Mouse (Mus musculus): Measurements from ENCODE around the gene Phka2. TPM values are rescaled to one million over a fixed set of nuclear protein-coding genes. Genes with fewer than 3 reads are reported as not detected.

The Phka2 gene
- polyA plus RNA-seq, 1 experiment, result 0.62 TPM

DNA sequence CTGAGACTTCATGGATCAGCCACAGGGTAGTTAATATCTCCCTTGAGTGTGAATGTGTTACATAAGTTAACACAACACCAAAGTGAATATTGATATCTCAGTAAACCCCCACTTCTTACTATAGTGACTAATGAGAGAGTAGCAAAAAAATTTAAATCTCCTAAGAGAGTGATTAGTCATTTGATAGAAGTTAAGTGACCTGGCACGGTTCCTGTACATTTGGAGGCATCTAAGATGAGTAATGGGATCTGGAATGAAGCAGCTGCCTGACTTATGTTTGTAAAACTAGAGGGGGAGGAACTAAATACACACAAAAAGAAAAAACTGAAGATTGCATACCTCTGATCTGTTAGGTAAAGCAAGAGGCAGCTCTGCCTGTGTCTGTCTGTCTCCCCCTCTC lies 7.1 kb downstream of the Phka2 start:
- Histone ChIP-seq H3K4me1 (ENCODE audit: control insufficient read depth) (peaks cover 3% of the 10 kb centered on the region; the same call in 1 of the 2 replicates), H3K4me3 (replicated peaks) (no peak overlapping the region), H3K9me3 (ENCODE audit: control insufficient read depth, low read length) (no peaks in the 10 kb centered on the region), H3K27me3 (ENCODE audit: control insufficient read depth) (no peaks in the 10 kb centered on the region), H3K36me3 (ENCODE audit: control insufficient read depth) (peaks cover 3% of the 10 kb centered on the region)
- TF ChIP-seq GATA1 (IDR thresholded peaks at IDR 0.05; ENCODE audit: low read length), result no peak

- Histone ChIP-seq H3K9me3 (ENCODE audit: control insufficient read depth, low read length) (no peaks in the 10 kb centered on the region), H3K4me3 (replicated peaks) (no peak overlapping the region), H3K27me3 (ENCODE audit: control insufficient read depth) (no peaks in the 10 kb centered on the region), H3K4me1 (ENCODE audit: control insufficient read depth) (no peaks in the 10 kb centered on the region; the same call in 1 of the 2 replicates), H3K36me3 (ENCODE audit: control insufficient read depth) (peaks cover 3% of the 10 kb centered on the region)
- no peak for TF ChIP-seq TAL1 (IDR thresholded peaks at IDR 0.05; ENCODE audit: low read length)
Observed at GRCm38 (mm10) chrX:160510197-160510596, 8.2 kb downstream of the Phka2 start.

DNA sequence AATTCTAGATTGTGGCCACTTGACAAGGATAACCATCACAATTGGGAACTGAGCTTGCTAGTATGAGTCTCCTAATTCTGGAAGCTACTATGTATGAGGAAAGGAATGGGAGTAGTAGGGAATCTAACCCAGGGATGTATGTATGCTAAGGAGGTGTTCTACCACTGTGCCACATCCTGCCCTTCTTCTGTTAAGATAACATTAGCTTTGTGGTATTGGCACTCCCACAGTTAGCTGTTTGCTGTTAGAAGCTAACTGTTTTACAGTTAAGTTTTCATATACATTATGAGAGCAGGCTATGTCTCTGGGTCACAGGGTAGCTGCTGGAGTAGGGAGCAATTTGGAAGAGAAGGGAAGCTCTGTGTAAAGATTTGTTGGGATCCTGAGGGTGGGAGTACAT lies 14.1 kb downstream of the Phka2 start:
- Histone ChIP-seq H3K9me3 (ENCODE audit: control insufficient read depth, low read length) (no peaks in the 10 kb centered on the region), H3K4me3 (replicated peaks) (no peak overlapping the region), H3K27me3 (ENCODE audit: control insufficient read depth) (no peaks in the 10 kb centered on the region), H3K36me3 (ENCODE audit: control insufficient read depth) (no peaks in the 10 kb centered on the region; the same call in 1 of the 2 replicates), H3K4me1 (ENCODE audit: control insufficient read depth) (no peaks in the 10 kb centered on the region)
- no peak for TF ChIP-seq TAL1 (IDR thresholded peaks at IDR 0.05; ENCODE audit: low read length)

GRCm38 (mm10) chrX:160542772-160543171 lies 40.8 kb downstream of the Phka2 start:
- Histone ChIP-seq H3K36me3 (ENCODE audit: control insufficient read depth) (peaks cover 33% of the 10 kb centered on the region), H3K9me3 (ENCODE audit: control insufficient read depth, low read length) (no peaks in the 10 kb centered on the region), H3K4me1 (ENCODE audit: control insufficient read depth) (no peaks in the 10 kb centered on the region), H3K27me3 (ENCODE audit: control insufficient read depth) (no peaks in the 10 kb centered on the region), H3K4me3 (replicated peaks) (no peak overlapping the region)
- TF ChIP-seq GATA1 (IDR thresholded peaks at IDR 0.05; ENCODE audit: low read length) (no peak), TAL1 (IDR thresholded peaks at IDR 0.05; ENCODE audit: low read length) (no peak)

DNA sequence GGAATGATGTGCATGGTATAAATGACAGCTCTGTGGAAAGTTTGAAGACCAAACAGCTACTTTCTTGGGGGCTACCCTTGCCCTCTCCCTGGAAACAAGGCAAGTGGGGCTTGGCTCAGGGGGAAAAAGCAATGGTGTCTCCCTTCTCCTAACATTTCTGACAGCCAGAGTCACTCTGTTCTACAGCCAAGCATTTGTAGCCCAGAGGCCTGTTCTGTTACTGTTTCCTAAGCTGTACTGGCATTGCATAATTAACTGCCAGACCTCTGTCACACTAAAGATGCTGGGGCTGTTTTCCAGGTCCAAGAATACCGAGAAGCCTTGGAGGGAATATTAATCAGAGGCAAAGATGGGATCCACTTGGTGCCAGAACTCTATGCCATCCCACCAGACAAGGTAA lies 46.9 kb downstream of the Phka2 start:
- Histone ChIP-seq H3K9me3 (ENCODE audit: control insufficient read depth, low read length) (no peaks in the 10 kb centered on the region), H3K27me3 (ENCODE audit: control insufficient read depth) (no peaks in the 10 kb centered on the region), H3K4me3 (replicated peaks) (no peak overlapping the region), H3K4me1 (ENCODE audit: control insufficient read depth) (no peaks in the 10 kb centered on the region), H3K36me3 (ENCODE audit: control insufficient read depth) (peaks cover 50% of the 10 kb centered on the region)
- no peak for TF ChIP-seq GATA1 (IDR thresholded peaks at IDR 0.05; ENCODE audit: low read length)
- TF ChIP-seq TAL1 (IDR thresholded peaks at IDR 0.05; ENCODE audit: low read length), result no peak

- no peak overlapping the region for H3K4me3 ChIP-seq (replicated peaks)
- H3K4me1 ChIP-seq (ENCODE audit: control insufficient read depth), result no peaks in the 10 kb centered on the region
Observed at GRCm38 (mm10) chrX:160552066-160552465, 50.1 kb downstream of the Phka2 start.

DNA sequence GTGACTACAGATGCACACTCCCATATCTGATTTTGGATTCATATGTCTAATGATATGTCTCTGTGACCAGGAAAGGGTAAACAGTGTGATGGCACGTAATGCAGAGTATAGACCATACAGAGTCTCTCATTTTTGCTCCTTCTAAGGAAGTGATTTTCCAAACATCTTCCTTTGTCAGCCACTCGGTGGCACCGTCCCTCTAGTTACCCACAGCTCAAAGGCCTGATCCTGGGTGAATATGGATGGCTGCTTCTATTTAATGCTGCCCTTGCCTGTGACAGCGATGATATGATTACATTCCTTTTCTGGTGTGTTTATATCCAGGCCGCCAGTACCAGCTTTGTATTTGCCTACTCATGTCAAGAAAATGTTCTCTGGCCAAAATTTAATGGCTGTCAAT lies 81.6 kb downstream of the Phka2 start:
- Histone ChIP-seq H3K4me3 (replicated peaks) (no peak overlapping the region), H3K9me3 (ENCODE audit: control insufficient read depth, low read length) (no peaks in the 10 kb centered on the region), H3K27me3 (ENCODE audit: control insufficient read depth) (no peaks in the 10 kb centered on the region), H3K36me3 (ENCODE audit: control insufficient read depth) (peaks cover 49% of the 10 kb centered on the region), H3K4me1 (ENCODE audit: control insufficient read depth) (no peaks in the 10 kb centered on the region)
- no peak for TF ChIP-seq GATA1 (IDR thresholded peaks at IDR 0.05; ENCODE audit: low read length)
- TF ChIP-seq TAL1 (IDR thresholded peaks at IDR 0.05; ENCODE audit: low read length), result no peak

More at GRCm38 (mm10) chrX:160552066-160552465, 50.1 kb downstream of the Phka2 start:
- no peaks in the 10 kb centered on the region for H3K9me3 ChIP-seq (ENCODE audit: control insufficient read depth, low read length)
- TF ChIP-seq GATA1 (IDR thresholded peaks at IDR 0.05; ENCODE audit: low read length) (no peak), TAL1 (IDR thresholded peaks at IDR 0.05; ENCODE audit: low read length) (no peak)
- H3K36me3 ChIP-seq (ENCODE audit: control insufficient read depth), result peaks cover 59% of the 10 kb centered on the region
- H3K27me3 ChIP-seq (ENCODE audit: control insufficient read depth), result no peaks in the 10 kb centered on the region

DNA sequence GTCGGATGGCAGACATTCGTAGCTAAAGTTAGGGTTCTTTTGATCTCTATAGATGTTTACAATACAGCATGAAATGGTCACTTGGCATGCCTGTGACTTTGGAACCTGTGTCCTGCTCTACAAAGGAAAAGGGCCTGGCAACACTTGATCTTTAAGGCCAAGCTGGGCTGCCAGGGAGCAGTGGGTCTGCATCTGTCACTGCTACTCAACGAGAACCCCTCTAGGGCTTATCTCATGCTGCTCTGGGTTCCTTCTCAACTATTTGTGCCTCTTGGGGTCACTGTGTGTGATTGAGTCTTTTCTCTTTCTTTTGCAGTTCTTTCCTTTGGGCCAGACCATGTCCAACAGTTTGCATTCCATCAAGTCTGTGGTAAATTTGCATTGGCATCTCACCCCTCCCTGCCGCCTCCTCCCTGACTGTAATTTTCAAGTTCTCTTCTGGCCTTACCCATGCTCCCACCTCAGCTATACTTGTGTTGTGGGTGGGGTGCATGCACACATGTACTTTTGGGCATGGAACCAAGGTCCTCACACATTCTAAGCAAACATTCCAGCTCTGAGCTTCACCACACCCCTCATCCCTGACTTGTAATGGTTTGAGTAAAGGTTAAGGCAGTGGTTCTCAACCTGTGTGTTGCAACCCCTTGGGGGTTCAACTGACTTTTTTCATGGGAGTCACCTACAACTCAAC lies 82.3 kb downstream of the Phka2 start:
- Histone ChIP-seq H3K9me3 (ENCODE audit: control insufficient read depth, low read length) (no peaks in the 10 kb centered on the region), H3K27me3 (ENCODE audit: control insufficient read depth) (no peaks in the 10 kb centered on the region), H3K4me1 (ENCODE audit: control insufficient read depth) (no peaks in the 10 kb centered on the region), H3K36me3 (ENCODE audit: control insufficient read depth) (peaks cover 46% of the 10 kb centered on the region), H3K4me3 (replicated peaks) (no peak overlapping the region)
- TF ChIP-seq TAL1 (IDR thresholded peaks at IDR 0.05; ENCODE audit: low read length) (no peak), GATA1 (IDR thresholded peaks at IDR 0.05; ENCODE audit: low read length) (no peak)

DNA sequence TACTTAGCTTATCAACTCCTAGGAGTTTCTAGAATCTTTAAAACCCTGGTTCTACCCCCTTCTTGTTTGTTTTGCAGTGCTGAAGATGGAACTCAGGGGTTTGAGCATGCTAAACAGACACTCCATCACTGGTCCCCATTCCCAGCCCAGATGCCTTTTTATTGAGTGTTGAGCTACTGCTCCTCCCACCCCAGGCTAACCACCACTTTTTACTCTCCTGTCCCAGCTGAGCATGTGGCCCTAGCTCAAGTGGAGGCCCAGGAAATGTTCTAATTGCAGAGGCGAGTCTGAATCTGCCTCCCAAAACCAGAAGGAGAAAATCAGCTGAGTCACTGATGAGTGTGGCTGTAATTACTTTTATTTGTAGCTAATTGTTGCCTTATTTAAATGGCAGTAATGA lies 83.1 kb downstream of the Phka2 start:
- no peaks in the 10 kb centered on the region for H3K9me3 ChIP-seq (ENCODE audit: control insufficient read depth, low read length)
- TF ChIP-seq GATA1 (IDR thresholded peaks at IDR 0.05; ENCODE audit: low read length) (no peak), TAL1 (IDR thresholded peaks at IDR 0.05; ENCODE audit: low read length) (no peak)
- H3K27me3 ChIP-seq (ENCODE audit: control insufficient read depth), result no peaks in the 10 kb centered on the region
- no peak overlapping the region for H3K4me3 ChIP-seq (replicated peaks)
- no peaks in the 10 kb centered on the region for H3K4me1 ChIP-seq (ENCODE audit: control insufficient read depth)
- peaks cover 47% of the 10 kb centered on the region for H3K36me3 ChIP-seq (ENCODE audit: control insufficient read depth)

- no peaks in the 10 kb centered on the region for H3K4me1 ChIP-seq (ENCODE audit: control insufficient read depth)
- no peak overlapping the region for H3K4me3 ChIP-seq (replicated peaks)
- no peaks in the 10 kb centered on the region for H3K9me3 ChIP-seq (ENCODE audit: control insufficient read depth, low read length)
- no peak for TF ChIP-seq GATA1 (IDR thresholded peaks at IDR 0.05; ENCODE audit: low read length)
- no peak for TF ChIP-seq TAL1 (IDR thresholded peaks at IDR 0.05; ENCODE audit: low read length)
- H3K27me3 ChIP-seq (ENCODE audit: control insufficient read depth), result no peaks in the 10 kb centered on the region
- peaks cover 45% of the 10 kb centered on the region for H3K36me3 ChIP-seq (ENCODE audit: control insufficient read depth)
Observed at GRCm38 (mm10) chrX:160588523-160588922, 86.6 kb downstream of the Phka2 start.
